ENCODE assay signal across 8 mouse cellular contexts in the genomic region with DNA sequence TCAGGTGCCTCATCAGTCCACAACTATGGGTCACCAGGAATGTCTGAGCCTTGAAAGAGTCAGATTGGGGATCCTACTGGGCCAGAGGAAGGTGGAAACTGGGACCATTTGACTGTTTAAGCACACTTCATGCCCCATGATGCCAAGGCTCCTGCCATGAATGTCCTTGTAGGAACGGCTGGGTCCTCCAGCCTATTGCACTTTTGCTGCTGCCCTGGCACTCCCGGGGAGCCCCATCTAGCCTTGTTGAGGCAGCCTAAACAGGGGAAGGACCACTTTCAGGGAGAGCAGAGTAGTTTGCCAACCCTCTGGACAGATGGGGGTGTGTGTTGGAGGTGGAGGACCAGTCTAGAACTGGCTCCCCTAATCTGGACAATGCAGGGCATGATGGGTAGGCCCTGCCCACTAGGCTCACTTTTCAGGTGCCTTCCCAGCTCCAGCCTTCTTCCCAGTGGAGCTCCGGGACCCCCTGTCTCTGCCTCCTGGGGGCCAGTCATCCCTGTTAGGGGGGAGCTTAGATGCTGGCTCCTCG. TPM values are rescaled to one million over a fixed set of nuclear protein-coding genes. Genes with fewer than 3 reads are reported as not detected.
A peak's percentile ranks its signal among the peaks of the same experiment; 100 is the strongest.
DNase-seq lines count a peak whose midpoint lies in the region; ATAC-seq and TF ChIP-seq lines count a peak whose summit lies in the region.

A gene (minus strand): TSS at position 482 of the 532 bp plus-strand sequence.

- H3K36me3 ChIP-seq in CH12.LX (replicated peaks in 1 of 2; ENCODE audit: control insufficient read depth in 1 of 2, insufficient read depth in 1 of 2, low read length in 1 of 2) (peaks cover 50 to 73% of the 10 kb centered on the region in 2 experiments), myocyte (ENCODE audit: control insufficient read depth, insufficient read depth) (peaks cover 12% of the 10 kb centered on the region)
- peaks cover 51% of the 10 kb centered on the region for H3K36me3 ChIP-seq in heart, postnatal 0 days (replicated peaks; ENCODE audit: control insufficient read depth, insufficient read depth, low read length)

- no peak for TF ChIP-seq CTCF in CH12.LX (conservative IDR thresholded peaks at IDR 0.05 in 1 of 2, IDR thresholded peaks at IDR 0.05 in 1 of 2; ENCODE audit: low read depth in 2 of 2, low read length in 2 of 2)
- no peak for TF ChIP-seq CTCF in heart, postnatal 0 days (IDR thresholded peaks at IDR 0.05; ENCODE audit: low read depth)

- WGBS in heart, postnatal 0 days, result 93% methylated on average over 4 of the region's 4 CpGs

- H3K27ac ChIP-seq in CH12.LX (ENCODE audit: insufficient read depth, low read depth), result no peak within 1 kb of the TSS
- H3K27ac ChIP-seq in heart, postnatal 0 days (ENCODE audit: low read depth), result no peak within 1 kb of the TSS

- H3ac ChIP-seq in myocyte (ENCODE audit: control insufficient read depth, insufficient read length), result no peak within 1 kb of the TSS

- TF ChIP-seq POLR2A in CH12.LX (IDR thresholded peaks at IDR 0.05; ENCODE audit: low read depth, low read length) (no peak), myocyte (IDR thresholded peaks at IDR 0.05; ENCODE audit: insufficient read length, low read depth) (no peak)

- no peak for ATAC-seq in erythroid progenitor cell, adult 5-6 weeks (replicated peaks; ENCODE audit: low FRiP score, poor library complexity, severe bottlenecking)
- no peak for ATAC-seq in heart, postnatal 0 days (ENCODE audit: insufficient read depth, low read depth)

- intact Hi-C loops in left cerebral cortex, postnatal 36 days (cut with DNase I), result loop anchor here (5.0 kb wide), 1 partner anchor 192 kb away; no protein-coding TSS in a partner anchor

- H3K4me1 ChIP-seq in CH12.LX (ENCODE audit: control insufficient read depth in 1 of 2, insufficient read depth in 2 of 2), result peaks cover 3 to 16% of the 10 kb centered on the region in 2 experiments; a peak in 2 of 4 replicates
- H3K4me1 ChIP-seq in heart, postnatal 0 days (ENCODE audit: control insufficient read depth, insufficient read depth), result peaks cover 14% of the 10 kb centered on the region

- in situ Hi-C loops in CH12.LX (cut with MboI; ENCODE audit: low pct_ligation_motif_present, low pct_unique_long_range_greater_than_20kb, low sequenced_read_pairs), result no loop called here

- no peak within 1 kb of the TSS for H3K9ac ChIP-seq in CH12.LX (ENCODE audit: insufficient read depth, low read depth)
- H3K9ac ChIP-seq in heart, postnatal 0 days (replicated peaks; ENCODE audit: low read depth, low read length), result no peak within 1 kb of the TSS

- H3K4me2 ChIP-seq in CH12.LX (ENCODE audit: insufficient read depth, low read depth, poor library complexity, severe bottlenecking), result no peak within 1 kb of the TSS
- no peak within 1 kb of the TSS for H3K4me2 ChIP-seq in heart, postnatal 0 days (ENCODE audit: low read depth, low read length)
- H3K4me2 ChIP-seq in myocyte (ENCODE audit: low read depth), result no peak within 1 kb of the TSS

- DNase-seq in frontal cortex, adult 2 months (ENCODE audit: extremely low spot score in 1 of 2, low spot score in 1 of 2), result no peak
- no peak for DNase-seq in frontal cortex, postnatal 36 days (ENCODE audit: low spot score in 2 of 2)
- DNase-seq in CH12.LX (ENCODE audit: extremely low read depth), result no peak
- no peak for DNase-seq in heart, postnatal 0 days (ENCODE audit: low spot score)
- peak in 1 of 2 experiments; percentile 4 for DNase-seq in left cerebral cortex, postnatal 36 days (ENCODE audit: low spot score in 2 of 2)
- no peak for DNase-seq in right cerebral cortex, adult 2 months (ENCODE audit: low spot score in 2 of 2)

- H3K27me3 ChIP-seq in CH12.LX (replicated peaks) (no peaks in the 10 kb centered on the region), myocyte (ENCODE audit: control insufficient read depth, insufficient read depth, insufficient read length) (no peaks in the 10 kb centered on the region)
- no peaks in the 10 kb centered on the region for H3K27me3 ChIP-seq in heart, postnatal 0 days (ENCODE audit: control insufficient read depth, insufficient read depth, low read length)

- H3K9me3 ChIP-seq in CH12.LX (replicated peaks; ENCODE audit: low read length), result no peaks in the 10 kb centered on the region
- no peaks in the 10 kb centered on the region for H3K9me3 ChIP-seq in heart, postnatal 0 days (replicated peaks; ENCODE audit: control insufficient read depth, low read length)

- H3K4me3 ChIP-seq in CH12.LX (replicated peaks in 1 of 3; ENCODE audit: low read depth in 2 of 3, low read length in 2 of 3, poor library complexity in 1 of 3) (no peak within 1 kb of the TSS), myocyte (no peak within 1 kb of the TSS)
- H3K4me3 ChIP-seq in heart, postnatal 0 days (ENCODE audit: low read depth, low read length), result no peak within 1 kb of the TSS

- TF ChIP-seq EP300 in CH12.LX (IDR thresholded peaks at IDR 0.05; ENCODE audit: low read length), result no peak
- no peak for TF ChIP-seq EP300 in heart, postnatal 0 days (IDR thresholded peaks at IDR 0.05; ENCODE audit: low read depth)

- H3K79me2 ChIP-seq in CH12.LX (replicated peaks; ENCODE audit: control insufficient read depth, extremely low read depth, insufficient read depth, poor library complexity, severe bottlenecking) (peaks cover 4% of the 10 kb centered on the region; the same call in 1 of the 2 replicates), myocyte (ENCODE audit: control insufficient read depth, insufficient read depth) (peaks cover 11% of the 10 kb centered on the region)

- TF ChIP-seq RAD21 in CH12.LX (IDR thresholded peaks at IDR 0.05; ENCODE audit: low read depth, low read length), result no peak

- dilution Hi-C loops in CH12.LX (cut with MboI; ENCODE audit: extremely low pct_ligation_motif_present, extremely low pct_unique_long_range_greater_than_20kb, low sequenced_read_pairs), result no loop called here

TF ChIP-seq in CH12.LX, 34 proteins besides CTCF, POLR2A, EP300 and RAD21:
- no peak for TF ChIP-seq HCFC1 (IDR thresholded peaks at IDR 0.05; ENCODE audit: low read depth, low read length)
- no peak for TF ChIP-seq SIN3A (IDR thresholded peaks at IDR 0.05; ENCODE audit: low read length)
- no peak for TF ChIP-seq ZC3H11A (IDR thresholded peaks at IDR 0.05; ENCODE audit: low read depth, low read length)
- no peak for TF ChIP-seq MAFK (IDR thresholded peaks at IDR 0.05; ENCODE audit: insufficient replicate concordance, low read length)
- TF ChIP-seq RCOR1 (conservative IDR thresholded peaks at IDR 0.05; ENCODE audit: low read depth, low read length), result no peak
- no peak for TF ChIP-seq ETS1 (conservative IDR thresholded peaks at IDR 0.05; ENCODE audit: low read depth, low read length)
- no peak for TF ChIP-seq BHLHE40 (IDR thresholded peaks at IDR 0.05; ENCODE audit: low read depth, low read length)
- no peak for TF ChIP-seq MXI1 (IDR thresholded peaks at IDR 0.05; ENCODE audit: low read depth, low read length)
- TF ChIP-seq NRF1 (IDR thresholded peaks at IDR 0.05; ENCODE audit: low read depth, low read length), result no peak
- no peak for TF ChIP-seq ZMIZ1 (IDR thresholded peaks at IDR 0.05; ENCODE audit: low read depth, low read length)
- no peak for TF ChIP-seq UBTF (IDR thresholded peaks at IDR 0.05; ENCODE audit: low read depth, low read length)

TF ChIP-seq in myocyte, 11 proteins besides CTCF, POLR2A, EP300 and RAD21:
- TF ChIP-seq SRF (IDR thresholded peaks at IDR 0.05; ENCODE audit: control insufficient read depth, insufficient read length, low read depth) (no peak), MAX (IDR thresholded peaks at IDR 0.05; ENCODE audit: low read depth) (no peak), TCF12 (IDR thresholded peaks at IDR 0.05; ENCODE audit: insufficient read depth, poor library complexity, severe bottlenecking) (no peak), CEBPB (IDR thresholded peaks at IDR 0.05; ENCODE audit: insufficient read depth, poor library complexity, severe bottlenecking) (no peak), MYOD1 (IDR thresholded peaks at IDR 0.05; ENCODE audit: control insufficient read depth in 1 of 3, insufficient read length in 2 of 3, low read depth in 2 of 3) (no peak), MYOG (IDR thresholded peaks at IDR 0.05; ENCODE audit: control insufficient read depth in 1 of 3, insufficient read depth in 1 of 3, insufficient read length in 2 of 3, low read depth in 2 of 3) (no peak), POLR2AphosphoS2 (IDR thresholded peaks at IDR 0.05; ENCODE audit: insufficient read length, low read depth) (no peak), TCF3 (IDR thresholded peaks at IDR 0.05; ENCODE audit: insufficient read length, low read depth) (no peak), REST (IDR thresholded peaks at IDR 0.05; ENCODE audit: insufficient read depth, insufficient read length) (no peak), E2F4 (IDR thresholded peaks at IDR 0.05; ENCODE audit: insufficient read depth) (no peak), USF1 (IDR thresholded peaks at IDR 0.05; ENCODE audit: low read depth) (no peak)

RNA-seq across cellular contexts. Expression of the gene that starts here (rescaled TPM):
- polyA plus RNA-seq in frontal cortex, adult 2 months (2012; rRNA removed), result 125 and 149 TPM in 2 replicates
- total RNA-seq in CH12.LX (2012; rRNA removed) (20.3 and 31.9 TPM in 2 replicates), CH12.LX (2014; rRNA removed) (18.6 and 18.7 TPM in 2 replicates)
- polyA plus RNA-seq in CH12.LX (2012; ENCODE audit: insufficient read length, low read depth) (16.0 and 18.0 TPM in 2 replicates), myocyte (2012; fragmentation: generic; extraction: Trizol) (53.4 TPM)
- 26.4 and 37.1 TPM in 2 replicates for total RNA-seq in erythroid progenitor cell, adult 5-6 weeks (2015; ENCODE audit: low replicate concordance)
- total RNA-seq in erythroid progenitor cell, adult 5-6 weeks (2017; ENCODE audit: low replicate concordance), result 15.2 and 30.2 TPM in 2 replicates
- 80.0 and 156 TPM in 2 replicates for total RNA-seq in heart, postnatal 0 days (2014; rRNA removed; ENCODE audit: low replicate concordance)
- 59.3 and 61.5 TPM in 2 replicates for polyA plus RNA-seq in heart, postnatal 0 days (2015; fragmentation: Nextera tagmentation; extraction: Ambion mirVana)
- total RNA-seq in left cerebral cortex, postnatal 36 days (2021), result 10 to 100 TPM; 33.1 to 65.4 TPM
